Mouse (Mus musculus) naive thymus-derived CD4-positive, alpha-beta T cell, adult 2 months (primary cell): ENCODE data around the gene Rasgrf2.
A peak's percentile ranks its signal among the peaks of the same experiment; 100 is the strongest.

Experiments
- DNase-seq: peaks from one replicate; pipeline ENCODE4 v3.0.0-alpha.2; 2011; ENCODE audit warnings: low read depth

The Rasgrf2 gene

DNA sequence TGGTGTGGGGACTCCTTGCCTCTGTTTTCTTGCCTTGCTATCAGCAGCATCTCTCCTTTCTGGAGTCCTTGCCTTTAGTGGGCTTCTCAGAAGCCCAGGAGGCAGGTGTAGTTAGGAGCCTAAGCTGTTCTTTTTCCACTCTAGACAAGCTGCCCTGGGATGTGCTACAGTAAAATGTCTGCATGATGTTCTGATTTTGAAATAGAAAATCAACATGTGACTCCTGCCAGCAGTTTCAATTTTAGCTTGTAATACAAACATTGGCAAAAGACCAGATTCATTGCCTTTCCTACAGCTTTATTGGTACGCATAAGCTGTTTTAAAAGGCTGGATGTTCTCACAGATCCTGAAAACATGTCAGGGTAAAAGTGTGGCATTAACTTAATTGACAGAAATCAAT is 176.3 kb downstream of the Rasgrf2 start:
- DNase-seq, result no peak

- no peak for DNase-seq
Observed at GRCm38 (mm10) chr13:91940113-91940512, 191.3 kb downstream of the Rasgrf2 start.

GRCm38 (mm10) chr13:91938826-91939225 is 192.6 kb downstream of the Rasgrf2 start:
- no peak for DNase-seq

DNA sequence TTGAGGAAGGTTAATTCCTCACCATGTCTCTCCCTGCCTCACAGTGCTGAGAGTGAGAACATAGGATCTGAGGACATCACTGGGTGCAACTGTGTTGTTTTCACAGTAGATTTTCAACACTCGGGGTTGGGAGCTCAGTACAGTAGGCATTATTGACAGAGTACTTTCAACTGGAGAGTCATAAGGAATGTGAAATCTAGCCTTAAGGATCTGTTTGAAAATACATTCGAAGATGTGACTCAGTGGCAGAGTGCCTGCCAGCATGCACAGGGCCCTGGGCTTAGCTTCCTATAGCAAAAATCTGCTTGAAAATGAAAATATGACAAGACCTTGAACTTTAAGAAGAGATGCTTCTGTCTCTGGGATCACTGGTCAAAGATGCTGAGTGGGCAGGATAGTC is 194.2 kb downstream of the Rasgrf2 start:
- no peak for DNase-seq

DNA sequence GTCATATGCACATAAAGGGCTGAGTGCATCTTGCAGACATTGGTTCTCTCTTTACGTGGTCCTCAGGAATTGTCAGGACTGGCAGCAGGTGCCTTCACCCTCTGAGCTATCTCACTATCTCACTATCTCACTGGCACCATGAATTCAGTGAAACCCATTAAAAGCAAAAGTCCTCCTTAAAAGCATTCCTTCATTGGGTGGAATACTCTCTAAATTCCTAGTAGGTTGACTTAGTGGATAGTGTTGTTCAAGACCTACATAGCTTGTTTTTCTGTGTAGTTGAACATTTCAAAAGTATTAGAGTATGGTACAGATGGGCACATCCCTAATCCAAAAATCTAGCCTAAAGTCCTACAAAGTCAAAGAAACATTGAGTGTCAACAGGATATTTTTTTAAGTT is 199.3 kb downstream of the Rasgrf2 start:
- no peak for DNase-seq

DNA sequence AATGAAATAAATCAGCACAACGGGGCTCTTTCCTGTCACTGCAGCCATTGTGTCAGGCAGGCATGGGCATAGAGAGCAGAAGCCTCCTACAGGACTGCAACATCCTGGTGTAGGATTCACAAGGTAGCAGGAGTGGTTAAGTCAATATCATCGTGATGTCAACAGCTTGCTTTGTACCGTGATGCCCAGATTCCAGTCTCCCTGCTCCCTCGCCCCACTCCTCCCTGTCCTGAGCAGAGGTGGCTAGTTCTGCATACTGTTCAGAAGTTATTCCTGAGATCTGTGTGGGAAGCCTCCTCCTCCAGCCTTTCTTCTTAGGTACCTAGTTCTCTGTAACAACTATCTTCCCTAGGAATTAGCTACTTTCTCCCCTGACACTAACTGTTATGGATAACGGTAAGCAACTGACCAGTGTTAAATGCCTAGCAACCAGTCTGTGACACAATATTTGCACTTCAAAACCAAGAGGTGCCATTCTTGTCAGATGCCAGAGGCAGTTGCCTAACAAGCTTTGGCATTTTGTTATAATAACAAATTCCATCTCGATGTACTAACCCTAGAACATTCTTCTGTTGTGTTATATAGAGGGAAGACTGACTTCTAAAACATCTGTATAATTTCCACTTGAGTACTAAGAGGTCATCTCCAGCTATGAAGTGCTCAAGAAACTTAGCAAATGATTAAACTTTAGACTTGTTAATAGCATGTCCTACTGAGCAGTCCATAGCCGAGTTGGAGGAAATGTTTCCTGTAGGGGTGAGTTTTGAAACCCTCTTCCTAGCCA is 201.3 kb downstream of the Rasgrf2 start:
- no peak for DNase-seq

DNA sequence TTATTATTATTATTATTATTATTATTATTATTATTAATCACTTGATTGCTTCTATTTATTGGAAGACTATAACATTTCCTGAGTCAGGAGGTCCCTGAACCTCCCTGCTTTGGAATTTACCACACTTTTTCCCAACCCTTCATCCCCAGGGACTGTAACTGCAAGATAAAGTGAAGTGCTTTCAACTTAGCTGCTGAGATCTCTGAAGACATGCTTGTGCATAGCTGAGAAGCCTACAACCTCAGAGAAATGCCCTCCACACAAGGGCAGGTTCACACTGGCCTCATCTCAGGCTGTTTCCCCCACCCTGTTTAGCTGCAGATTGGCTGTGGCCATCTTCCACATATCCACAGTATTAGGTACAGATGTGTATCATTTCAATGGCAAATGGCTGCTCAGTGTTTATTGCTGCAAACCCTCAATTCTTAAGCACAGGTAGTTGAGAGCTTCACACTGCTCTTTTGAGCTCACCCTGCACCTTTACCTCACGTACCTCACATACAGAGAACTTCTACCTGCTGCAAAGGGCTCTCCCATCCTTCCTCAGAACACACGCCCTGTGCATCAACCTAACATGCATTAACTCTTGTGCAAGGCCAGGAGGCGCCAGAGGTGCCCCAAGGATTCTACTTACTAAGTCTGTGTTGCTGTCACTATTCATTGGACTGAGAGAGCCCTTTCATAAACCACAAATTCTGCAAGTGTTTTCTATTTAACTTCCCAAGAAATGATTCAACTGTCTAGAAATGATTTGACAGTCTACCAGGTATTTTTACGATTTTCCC is 202.7 kb downstream of the Rasgrf2 start:
- DNase-seq, result no peak

GRCm38 (mm10) chr13:91921010-91921409 is 210.4 kb downstream of the Rasgrf2 start:
- DNase-seq, result no peak

GRCm38 (mm10) chr13:91918764-91919163 is 212.7 kb downstream of the Rasgrf2 start:
- DNase-seq, result no peak

- no peak for DNase-seq
Observed at GRCm38 (mm10) chr13:91917835-91918234, 213.6 kb downstream of the Rasgrf2 start.

- DNase-seq, result no peak
Observed at GRCm38 (mm10) chr13:91916308-91916707, 215.1 kb downstream of the Rasgrf2 start.

DNA sequence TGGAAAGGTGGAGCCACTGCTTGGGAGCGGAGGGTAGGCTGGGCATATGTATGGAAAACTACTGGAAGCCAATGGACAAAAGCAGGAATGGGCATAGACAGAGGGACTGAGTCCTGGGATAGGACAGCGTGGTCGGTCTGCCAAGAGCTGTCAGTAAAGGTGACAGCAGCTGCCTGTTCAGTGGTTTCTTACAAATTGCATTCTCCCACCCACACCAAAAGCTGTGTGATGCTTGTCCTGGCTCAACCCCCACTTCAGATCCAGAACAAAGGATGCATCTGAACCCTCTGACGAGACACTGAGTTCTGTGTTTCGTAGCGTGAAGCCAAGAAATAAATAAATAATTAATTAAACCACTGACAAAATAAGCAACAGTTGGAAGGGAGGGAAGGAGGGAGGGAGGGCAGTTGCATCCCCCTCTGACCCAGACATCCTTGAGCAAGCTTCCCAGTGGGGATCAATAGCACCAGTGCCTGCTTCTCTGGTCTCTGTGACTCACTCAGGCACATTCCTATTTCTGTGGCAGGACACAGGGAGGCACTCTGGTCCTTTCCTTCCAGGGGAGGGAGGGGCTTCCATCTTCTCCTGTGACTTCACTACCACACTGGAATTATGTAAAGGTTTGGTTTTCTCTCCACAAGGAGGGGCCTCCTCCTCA is 215.7 kb downstream of the Rasgrf2 start:
- DNase-seq, result no peak

DNA sequence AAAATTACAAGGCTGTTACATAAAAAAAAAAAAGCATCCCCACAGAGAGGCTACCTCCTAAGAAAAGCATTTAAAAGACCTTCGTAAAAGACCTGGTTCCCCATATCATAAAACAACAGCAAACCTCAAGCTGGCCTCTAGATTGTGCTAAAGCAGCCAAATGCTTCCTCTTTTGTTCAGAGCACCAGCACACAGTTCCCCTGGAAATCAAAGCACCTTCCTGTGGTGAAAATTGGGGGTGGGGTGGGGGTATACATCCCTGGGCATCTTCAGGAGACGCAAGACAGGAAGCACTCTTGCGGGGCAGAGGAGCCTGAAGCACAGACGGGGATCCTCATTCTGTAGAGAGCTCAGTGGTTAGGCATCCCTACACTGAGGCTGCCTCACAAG is 216.3 kb downstream of the Rasgrf2 start:
- DNase-seq, result no peak

DNA sequence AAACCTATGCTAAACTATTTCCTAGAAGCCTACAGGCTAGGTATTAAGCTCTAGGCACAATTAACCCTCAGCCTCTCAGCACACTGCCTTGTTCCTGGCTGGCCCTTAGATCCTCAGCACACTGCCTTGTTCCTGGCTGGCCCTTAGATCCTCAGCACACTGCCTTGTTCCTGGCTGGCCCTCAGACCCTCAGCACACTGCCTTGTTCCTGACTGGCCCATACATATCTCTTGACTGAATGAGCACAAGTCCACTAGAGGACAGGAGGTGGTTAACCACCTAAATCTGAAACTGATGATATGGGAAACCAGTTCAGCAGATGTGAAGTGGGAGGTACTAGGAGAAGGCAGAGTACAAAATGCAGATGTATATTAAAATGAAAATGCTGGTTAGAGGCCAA is 219.8 kb downstream of the Rasgrf2 start:
- no peak for DNase-seq

DNA sequence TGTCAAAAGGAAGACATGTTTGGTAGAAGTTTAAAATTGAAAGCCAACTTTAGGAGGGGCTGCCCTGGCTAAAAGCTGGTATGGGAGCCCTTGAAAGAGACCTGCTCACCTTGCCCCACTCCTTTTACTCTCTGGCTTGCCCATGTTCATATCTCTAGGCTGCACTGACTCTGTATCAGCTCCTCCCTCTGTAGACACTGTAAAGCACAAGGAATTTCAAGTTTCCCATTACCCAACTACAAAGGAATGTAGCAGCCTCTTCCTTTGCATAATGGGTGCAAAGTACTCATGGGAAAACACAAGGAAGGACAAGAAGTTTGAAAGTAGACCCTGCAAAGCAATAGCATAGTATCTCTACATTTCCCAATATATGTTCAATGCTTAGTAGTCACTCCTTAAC is 220.2 kb downstream of the Rasgrf2 start:
- DNase-seq, result no peak

DNA sequence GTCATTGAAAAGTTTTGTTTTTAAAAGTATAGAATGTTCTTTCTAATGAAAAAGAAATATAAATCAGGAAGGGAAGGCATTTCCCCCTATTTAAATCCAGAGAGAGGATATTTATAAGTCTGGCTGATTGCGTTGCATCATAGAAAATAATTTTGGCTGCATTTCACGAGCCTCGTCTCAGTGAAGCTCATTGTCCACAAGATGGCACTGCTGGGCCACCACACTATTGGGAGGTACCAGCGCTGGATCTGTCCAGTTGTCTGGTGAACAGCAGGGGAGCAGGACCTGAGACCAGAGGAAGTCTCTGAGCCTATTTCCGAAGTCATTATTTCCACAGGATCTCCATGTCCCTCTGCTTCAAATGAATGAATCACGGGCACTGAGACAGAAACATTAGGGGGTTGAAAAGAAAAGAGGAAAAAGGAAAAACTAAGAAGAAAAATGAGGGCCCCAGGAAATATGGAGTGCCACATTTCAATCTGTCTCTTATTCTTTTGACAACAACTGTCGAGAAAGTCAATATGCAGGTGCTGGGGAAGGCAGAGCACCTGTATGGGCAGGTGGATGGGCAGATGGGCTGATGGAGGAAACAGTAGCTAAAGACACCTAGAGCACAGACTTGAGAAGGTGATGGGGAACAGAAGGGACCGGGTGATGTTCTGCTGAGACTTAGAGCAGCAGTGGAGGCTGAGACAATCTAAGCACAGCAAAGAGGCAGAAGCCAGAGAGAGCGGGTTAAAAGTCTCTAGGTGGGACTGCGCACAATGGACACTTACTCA is 223.1 kb downstream of the Rasgrf2 start:
- DNase-seq, result peak; percentile 57

DNA sequence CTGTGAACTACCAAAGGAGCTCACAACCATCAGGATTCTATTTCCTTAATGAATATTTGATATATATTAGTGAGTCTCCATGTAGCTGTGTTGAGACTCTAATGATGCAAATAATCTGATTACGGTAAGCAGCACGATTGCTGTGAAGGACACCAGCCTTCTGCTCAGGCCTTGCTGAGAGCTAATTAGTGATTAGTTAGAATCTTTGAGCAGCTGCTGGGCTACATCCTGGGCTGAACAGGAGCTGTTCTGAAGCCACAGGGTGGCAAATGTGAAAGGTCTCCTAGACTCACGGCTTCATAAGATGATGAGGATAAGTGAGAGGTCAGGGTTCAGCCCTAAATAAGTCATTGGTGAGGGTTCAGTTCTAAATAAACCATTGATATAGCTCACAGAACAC is 225.1 kb downstream of the Rasgrf2 start:
- no peak for DNase-seq

- DNase-seq, result no peak
Observed at GRCm38 (mm10) chr13:91896476-91896875, 235.0 kb downstream of the Rasgrf2 start.

DNA sequence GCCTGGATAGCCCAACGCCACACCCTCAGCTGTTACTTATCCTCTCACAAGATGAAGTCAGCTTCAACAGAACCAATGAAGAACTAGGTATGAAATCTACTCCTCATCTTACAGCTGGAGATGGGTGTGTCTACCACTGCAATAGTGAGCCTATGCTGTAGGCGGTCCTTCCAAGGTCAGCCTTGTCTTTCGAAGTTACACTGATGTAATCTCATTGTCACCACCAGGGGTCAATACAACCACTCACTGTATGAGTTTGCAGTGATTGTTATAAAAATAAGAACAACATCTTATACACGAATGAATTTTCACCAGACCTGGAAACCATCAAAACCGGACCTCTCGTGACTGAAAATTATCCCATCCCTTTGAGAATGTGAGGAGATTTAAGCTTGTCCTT is 238.3 kb downstream of the Rasgrf2 start:
- peak; percentile 36 for DNase-seq

GRCm38 (mm10) chr13:91890031-91890619 is 241.3 kb downstream of the Rasgrf2 start:
- no peak for DNase-seq

DNA sequence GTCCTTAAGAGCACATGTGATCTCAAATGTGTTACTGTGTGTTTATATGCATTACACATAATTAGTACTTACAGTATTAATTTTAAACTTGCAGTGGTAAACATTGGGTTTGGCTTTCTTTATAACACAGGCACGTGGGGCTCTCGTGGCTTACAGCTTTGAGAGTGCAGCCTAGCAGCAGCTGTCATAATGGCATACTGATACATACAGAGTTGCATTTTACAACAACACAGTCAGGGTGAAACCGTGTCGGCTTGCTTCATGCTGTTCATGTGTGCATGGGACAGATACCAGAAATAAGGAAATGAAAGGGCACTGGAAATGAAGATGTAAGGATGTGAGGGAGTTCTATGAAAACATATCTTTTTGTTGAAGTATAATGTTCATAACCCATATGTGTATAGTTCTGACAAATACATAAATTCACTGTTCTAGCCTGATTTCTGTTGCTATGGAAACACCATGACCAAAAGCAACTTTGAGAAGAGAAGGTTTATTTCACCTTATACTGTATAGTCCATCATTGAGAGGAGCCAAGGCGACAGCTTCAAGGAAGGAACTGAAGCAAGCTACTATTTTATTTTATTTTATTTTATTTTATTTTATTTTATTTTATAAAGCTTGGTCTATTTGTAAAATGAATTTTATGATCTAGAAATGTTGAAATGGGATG is 246.6 kb downstream of the Rasgrf2 start:
- DNase-seq, result no peak
